Comparison of ENCODE assay signal across 10 mouse cellular contexts in the genomic region with DNA sequence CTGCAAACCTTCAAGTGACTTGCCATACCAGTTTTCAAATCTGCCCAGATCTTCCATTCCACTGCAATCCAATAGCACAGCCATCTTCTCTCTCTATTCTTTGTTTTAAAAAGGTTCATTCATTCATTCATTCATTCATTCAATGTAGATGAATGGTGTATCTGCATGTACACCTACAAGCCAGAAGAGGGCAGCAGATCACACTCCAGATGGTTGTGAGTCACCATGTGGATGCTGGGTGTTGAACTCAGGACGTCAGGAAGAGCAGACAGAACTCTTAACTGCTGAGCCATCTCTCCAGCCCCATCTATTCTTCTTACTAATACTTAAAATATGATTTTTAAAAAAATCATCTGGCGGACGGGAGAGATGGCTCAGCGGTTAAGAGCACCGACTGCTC. TPM values are rescaled to one million over a fixed set of nuclear protein-coding genes. Genes with fewer than 3 reads are reported as not detected.
DNase-seq lines count a peak whose midpoint lies in the region; TF ChIP-seq lines count a peak whose summit lies in the region.
"Had no signal": no experiment of that assay in that cellular context is flagged by ENCODE, and none has a peak within 500 bp of the region (broad histone marks: within the 10 kb centered on the region; RNA-seq: fewer than 3 reads in every experiment).

No protein-coding gene starts in this region.

- H3K36me3 ChIP-seq in spleen, adult 2 months (ENCODE audit: control insufficient read depth, insufficient read depth, low read length), result no peaks in the 10 kb centered on the region
- no peaks in the 10 kb centered on the region for H3K36me3 ChIP-seq in splenic B cell, adult 2 months (ENCODE audit: control insufficient read depth, insufficient read depth, low read length, poor library complexity, severe bottlenecking)
- H3K36me3 ChIP-seq: hindbrain, embryonic 15.5 days; midbrain, embryonic 13.5 days had no signal

- no peak for TF ChIP-seq POLR2A in spleen, adult 2 months (IDR thresholded peaks at IDR 0.05; ENCODE audit: low read depth, low read length)

- intact Hi-C loops in gastrocnemius, adult 2 months (cut with DNase I), result no loop called here
- intact Hi-C loops in gastrocnemius, postnatal 14 days (cut with DNase I; ENCODE audit: low total_unique reads), result no loop called here
- intact Hi-C loops in gastrocnemius, postnatal 36 days (cut with DNase I), result no loop called here

- 74% methylated on average over 5 of the region's 5 CpGs for WGBS in spleen, adult 2 months

- peak; percentile 57 for TF ChIP-seq CTCF in gastrocnemius, adult 2 months (IDR thresholded peaks at IDR 0.05)
- TF ChIP-seq CTCF in spleen, adult 2 months (IDR thresholded peaks at IDR 0.05; ENCODE audit: extremely low read depth, insufficient read depth, insufficient read length, insufficient replicate concordance), result peak; percentile 2; the same call in 1 of the 2 replicates

- no peak for DNase-seq in gastrocnemius, adult 2 months
- DNase-seq in gastrocnemius, postnatal 14 days, result no peak
- DNase-seq in spleen, adult 2 months (ENCODE audit: low read depth in 1 of 2, low spot score in 2 of 2), result no peak
- no peak for DNase-seq in spleen, postnatal 10 days (ENCODE audit: low spot score in 2 of 2)
- peak; percentile 17 for DNase-seq in adipocyte (ENCODE audit: low spot score)
- peak; percentile 59 for DNase-seq in splenic B cell, adult 2 months (ENCODE audit: low read depth, low spot score)
- DNase-seq in kidney, postnatal 10 days, result no peak
- no peak for DNase-seq in gastrocnemius, postnatal 36 days

- no peak overlapping the region for H3K27ac ChIP-seq in gastrocnemius, adult 2 months
- no peak overlapping the region for H3K27ac ChIP-seq in spleen, adult 2 months (ENCODE audit: insufficient read depth, low read length)
- H3K27ac ChIP-seq: hindbrain, embryonic 15.5 days; midbrain, embryonic 13.5 days had no signal

- no peak overlapping the region for H3K4me3 ChIP-seq in gastrocnemius, adult 2 months
- no peak overlapping the region for H3K4me3 ChIP-seq in spleen, adult 2 months (ENCODE audit: extremely low read depth, insufficient read depth, insufficient read length)
- H3K4me3 ChIP-seq: hindbrain, embryonic 15.5 days; midbrain, embryonic 13.5 days had no signal

- H3K4me1 ChIP-seq in spleen, adult 2 months (ENCODE audit: control insufficient read depth, insufficient read depth, insufficient read length), result no peaks in the 10 kb centered on the region
- H3K4me1 ChIP-seq: hindbrain, embryonic 15.5 days; midbrain, embryonic 13.5 days had no signal

- no peaks in the 10 kb centered on the region; the same call in 1 of the 2 replicates for H3K27me3 ChIP-seq in spleen, adult 2 months (ENCODE audit: control insufficient read depth, insufficient read depth, low read length)
- H3K27me3 ChIP-seq in splenic B cell, adult 2 months (ENCODE audit: control insufficient read depth, insufficient read depth, low read length, poor library complexity, severe bottlenecking), result no peaks in the 10 kb centered on the region
- H3K27me3 ChIP-seq: hindbrain, embryonic 15.5 days had no signal

RNA-seq across cellular contexts. Expression of gene Bloc1s4, which starts 8.6 kb away (rescaled TPM):
- total RNA-seq in gastrocnemius, adult 2 months (2021), result 10 to 100 TPM in 1 of 2 experiments, 1 to 10 TPM in 1; 9.1 to 11.0 TPM
- total RNA-seq in gastrocnemius, postnatal 14 days (2021), result 1 to 10 TPM; 8.0 to 9.2 TPM
- polyA plus RNA-seq in spleen, adult 2 months (2012; rRNA removed), result 20.5 and 35.5 TPM in 2 replicates
- total RNA-seq in gastrocnemius, postnatal 36 days (2021), result 1 to 10 TPM; 6.7 to 7.8 TPM

RNA-seq across cellular contexts. Expression of gene Mrfap1, which starts 39.5 kb away (rescaled TPM):
- 100 to 1,000 TPM; 207 to 261 TPM for total RNA-seq in gastrocnemius, adult 2 months (2021)
- 100 to 1,000 TPM; 264 to 293 TPM for total RNA-seq in gastrocnemius, postnatal 14 days (2021)
- 47.5 and 74.2 TPM in 2 replicates for polyA plus RNA-seq in spleen, adult 2 months (2012; rRNA removed)
- 100 to 1,000 TPM; 218 to 221 TPM for total RNA-seq in gastrocnemius, postnatal 36 days (2021)

Comparison
In these comparisons a context has a peak if more than half of its experiments do, and no peak if none do; other contexts are left out.
1. DNase-seq: peak in adipocyte (single experiment) and splenic B cell, adult 2 months (single experiment); none in gastrocnemius, adult 2 months (single experiment), gastrocnemius, postnatal 14 days (single experiment), spleen, adult 2 months (0 of 2), spleen, postnatal 10 days (0 of 2), kidney, postnatal 10 days (single experiment) and gastrocnemius, postnatal 36 days (0 of 2).